Mouse (Mus musculus): ENCODE data around the gene Gstk1.

Gstk1 gene

DNA sequence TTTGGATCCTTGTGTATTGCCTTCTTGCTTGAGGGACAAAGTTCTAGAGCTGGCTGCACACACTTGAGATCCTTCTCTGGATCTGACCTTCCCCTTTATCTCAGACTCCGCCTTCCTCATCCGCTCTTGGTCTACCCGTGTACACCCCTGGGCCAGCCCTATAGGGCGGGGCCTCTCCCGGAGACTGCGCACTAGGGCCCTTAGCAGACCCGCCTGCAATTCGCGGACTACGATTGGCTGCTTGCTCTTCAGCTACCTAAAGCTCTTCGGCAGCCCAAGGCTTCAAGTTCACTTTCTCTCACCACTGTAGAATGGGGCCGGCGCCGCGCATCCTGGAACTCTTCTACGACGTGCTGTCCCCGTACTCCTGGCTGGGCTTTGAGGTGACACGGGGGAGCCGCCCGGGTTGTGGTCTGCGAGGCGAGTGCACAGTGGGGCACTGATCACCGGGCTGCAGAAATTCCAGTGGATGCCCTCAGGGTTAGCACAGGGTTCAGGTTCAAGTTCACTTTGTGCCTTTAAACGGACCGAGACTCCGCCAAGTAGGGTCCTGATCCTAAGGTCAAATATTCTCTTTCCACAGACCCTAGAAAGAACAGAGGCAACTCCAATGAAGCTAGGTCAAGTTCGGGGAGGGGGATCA, at the start of gene Gstk1:
Gene Gstk1, plus strand, starts transcription at position 225 of the 643 bp plus-strand sequence.
- peak; percentile 46 to 84 for DNase-seq (ENCODE audit: low spot score in 2 of 2)

GRCm38 (mm10) chr6:42197710-42198109, 48.0 kb upstream of the Gstk1 start:
- no peak for DNase-seq (ENCODE audit: low spot score in 2 of 2)

GRCm38 (mm10) chr6:42199498-42199897, 46.2 kb upstream of the Gstk1 start:
- DNase-seq (ENCODE audit: low spot score in 2 of 2): no peak

- no peak for DNase-seq (ENCODE audit: low spot score in 2 of 2)
These were observed 30.7 kb upstream of the Gstk1 start, which contains the start of gene Tas2r144 for GRCm38 (mm10) chr6:42215028-42215427. Tas2r144 (plus strand) TSS chr6:42215328.

DNA sequence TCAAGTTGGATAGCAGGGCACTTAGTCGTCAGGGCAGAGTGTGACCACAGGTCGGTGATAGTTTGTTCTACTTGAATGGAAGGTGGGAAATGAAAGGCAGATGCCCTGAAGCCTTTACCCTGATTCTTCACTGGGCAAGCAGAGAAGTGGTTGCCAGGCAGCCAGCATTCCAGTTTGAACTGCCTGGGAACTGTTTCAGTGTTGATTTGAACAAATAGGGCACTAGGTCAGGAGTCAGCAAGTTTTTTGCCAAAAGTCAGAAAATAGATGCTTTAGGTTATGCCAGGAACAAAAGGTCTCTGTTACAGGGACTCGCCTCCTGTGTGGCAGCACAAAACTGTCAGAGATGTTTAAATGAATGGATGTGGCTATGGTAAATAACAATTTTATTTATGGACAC, 23.4 kb upstream of the Gstk1 start:
- no peak for DNase-seq (ENCODE audit: low spot score in 2 of 2)

DNA sequence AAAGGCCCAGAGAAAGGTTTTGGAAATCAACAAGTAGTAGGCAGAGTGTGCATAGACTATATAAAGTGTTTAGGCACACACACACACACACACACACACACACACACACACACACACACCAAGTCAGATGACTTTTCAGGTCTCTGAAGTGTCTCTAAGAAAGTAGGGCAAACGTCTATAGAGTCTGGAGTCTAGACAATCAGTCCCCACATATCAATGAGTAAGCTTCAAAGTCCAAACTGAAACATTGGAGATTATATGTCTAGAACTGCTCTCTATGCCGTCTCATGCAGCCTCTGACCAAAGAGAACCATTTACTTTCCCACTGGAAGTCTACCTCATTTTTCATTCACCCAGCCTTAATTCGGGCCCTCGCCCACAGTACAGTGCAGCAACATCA, 20.7 kb upstream of the Gstk1 start:
- no peak for DNase-seq (ENCODE audit: low spot score in 2 of 2)

DNA sequence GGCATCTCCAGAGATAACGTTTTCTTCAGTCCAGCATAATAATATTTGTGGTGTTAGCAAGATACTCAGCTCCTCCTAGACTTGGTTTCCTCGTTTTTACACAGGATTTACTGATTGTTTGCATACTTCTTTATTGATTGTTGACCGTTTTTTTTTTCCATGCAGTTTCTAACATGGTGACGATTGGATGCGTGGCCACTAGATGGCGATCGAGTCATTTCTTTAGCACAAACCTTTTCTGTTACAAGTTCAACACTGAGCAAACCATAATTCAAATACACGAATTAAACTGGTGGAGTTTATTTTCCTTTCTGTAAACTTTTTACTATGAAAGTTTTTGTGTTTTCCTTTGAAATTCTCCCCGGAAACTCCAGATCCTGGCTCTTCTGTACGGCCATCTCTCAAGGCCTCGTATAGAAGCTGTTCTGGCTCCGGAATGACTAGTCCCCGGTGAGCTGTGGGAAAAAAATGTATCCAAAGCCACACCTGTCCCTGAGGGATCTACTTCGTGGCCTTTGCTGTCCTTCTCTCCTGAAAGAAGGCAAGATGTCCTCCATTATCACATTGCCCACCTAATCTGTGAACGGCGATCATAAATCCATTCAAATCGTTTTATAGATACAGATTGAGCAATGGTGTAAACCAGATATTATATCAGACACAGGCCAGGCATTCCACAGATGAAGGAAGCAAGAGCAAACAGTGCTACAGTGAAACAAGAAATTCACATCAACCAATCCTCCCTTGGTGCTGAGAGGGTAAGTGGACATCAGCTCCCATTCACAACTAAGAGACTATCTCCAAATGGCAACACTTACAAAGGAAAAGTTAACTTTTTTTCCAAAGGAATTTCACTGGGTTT, 18.3 kb upstream of the Gstk1 start:
- DNase-seq (ENCODE audit: low spot score in 2 of 2): peak; percentile 33 to 79

DNA sequence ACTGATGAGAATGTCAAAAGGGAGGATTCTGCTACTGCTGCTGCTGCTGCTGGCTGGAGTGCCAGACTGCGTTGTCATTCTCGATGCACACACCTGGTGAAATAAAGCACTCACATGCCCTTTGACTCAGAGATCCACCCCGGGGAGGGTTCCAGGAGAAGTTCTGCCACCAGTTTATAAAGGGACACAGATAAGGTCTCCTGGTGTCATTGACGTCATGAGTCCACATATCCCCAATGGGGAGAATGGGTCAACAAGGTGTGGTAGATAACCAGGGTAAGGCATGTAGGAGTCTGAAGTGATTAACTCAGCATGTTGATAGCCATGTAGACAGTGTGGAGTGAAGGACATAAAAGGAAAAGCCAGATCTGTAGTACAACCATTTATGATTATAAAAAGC, 16.1 kb upstream of the Gstk1 start:
- DNase-seq (ENCODE audit: low spot score in 2 of 2): no peak

DNA sequence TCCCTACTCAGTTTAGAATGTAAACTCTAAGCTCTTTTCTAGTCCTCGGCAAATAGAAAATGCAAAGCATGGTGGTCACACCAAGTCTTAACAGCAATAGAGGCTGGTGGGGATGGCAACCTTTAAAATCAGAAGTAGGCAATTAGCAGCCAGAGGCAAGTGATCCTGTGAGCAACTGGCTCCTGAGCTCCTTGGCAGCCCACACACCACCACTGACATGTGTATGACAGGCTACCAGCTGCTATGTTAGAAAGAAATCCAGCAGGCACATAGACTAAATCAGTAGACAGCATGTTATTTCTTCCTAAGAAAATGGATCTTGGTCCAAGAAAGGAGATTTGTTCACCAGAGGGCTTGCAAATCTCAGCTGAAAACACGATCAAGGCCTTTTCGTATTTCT, 14.5 kb upstream of the Gstk1 start:
- no peak for DNase-seq (ENCODE audit: low spot score in 2 of 2)

GRCm38 (mm10) chr6:42237276-42237805, 8.4 kb upstream of the Gstk1 start:
- DNase-seq (ENCODE audit: low spot score in 2 of 2): no peak

DNA sequence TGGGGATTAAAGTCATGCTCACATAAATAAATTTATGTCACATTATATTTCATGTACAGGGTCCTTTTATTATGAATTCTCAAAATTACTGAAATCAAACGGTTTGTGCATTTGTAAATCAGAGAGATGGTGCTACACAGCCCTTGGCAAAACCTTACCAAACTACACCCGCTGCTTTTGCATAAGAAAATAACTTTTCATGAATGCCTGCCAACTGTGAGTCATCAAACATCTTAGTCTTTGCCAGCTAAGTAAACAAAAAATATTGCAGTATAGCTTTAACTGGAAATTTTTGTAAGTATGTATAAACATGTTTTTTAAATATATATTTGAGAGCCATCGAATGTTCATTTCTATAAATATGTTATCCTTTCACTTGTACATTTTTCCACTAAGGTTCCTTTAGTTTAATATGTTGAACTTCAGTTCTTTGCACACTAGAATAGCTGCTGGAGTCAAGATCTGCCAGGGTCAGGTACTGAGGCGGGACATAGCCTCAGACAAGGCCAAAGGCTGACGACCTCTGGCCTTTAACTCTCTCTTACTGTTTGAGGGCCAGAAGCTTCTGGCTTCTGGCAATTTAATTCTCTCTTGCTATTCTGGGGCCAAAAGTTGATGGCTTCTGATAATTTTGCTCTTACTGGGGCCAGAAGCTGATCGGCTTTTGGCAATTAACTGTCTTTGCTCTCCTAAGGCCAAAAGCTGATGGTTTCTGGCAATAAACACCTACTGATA, 4.3 kb upstream of the Gstk1 start:
- no peak for DNase-seq (ENCODE audit: low spot score in 2 of 2)

- DNase-seq (ENCODE audit: low spot score in 2 of 2): peak in 1 of 2 experiments; percentile 29
These were observed 1.4 kb downstream of the Gstk1 start for GRCm38 (mm10) chr6:42247173-42247572.

- no peak for DNase-seq (ENCODE audit: low spot score in 2 of 2)
These were observed 2.2 kb downstream of the Gstk1 start for GRCm38 (mm10) chr6:42247981-42248380.

DNA sequence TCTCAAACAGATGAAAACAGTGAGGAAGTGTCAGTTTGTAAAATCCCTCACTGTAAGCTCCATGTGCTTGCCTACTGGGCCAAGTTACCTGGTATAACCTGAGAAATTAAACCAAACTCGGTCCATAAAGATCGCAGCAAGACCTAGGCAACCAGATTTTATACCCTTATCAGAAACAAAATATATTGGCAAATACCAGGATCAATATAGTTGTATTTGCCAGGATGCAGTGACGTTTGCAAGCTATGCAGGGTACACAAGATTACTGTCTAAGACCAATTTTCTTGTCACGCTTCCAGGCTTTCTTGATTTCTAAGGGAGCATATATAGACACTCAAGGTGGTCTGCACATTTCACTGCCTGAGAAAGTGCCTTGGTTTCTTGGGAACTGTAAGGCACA, 6.1 kb downstream of the Gstk1 start:
- no peak for DNase-seq (ENCODE audit: low spot score in 2 of 2)

DNA sequence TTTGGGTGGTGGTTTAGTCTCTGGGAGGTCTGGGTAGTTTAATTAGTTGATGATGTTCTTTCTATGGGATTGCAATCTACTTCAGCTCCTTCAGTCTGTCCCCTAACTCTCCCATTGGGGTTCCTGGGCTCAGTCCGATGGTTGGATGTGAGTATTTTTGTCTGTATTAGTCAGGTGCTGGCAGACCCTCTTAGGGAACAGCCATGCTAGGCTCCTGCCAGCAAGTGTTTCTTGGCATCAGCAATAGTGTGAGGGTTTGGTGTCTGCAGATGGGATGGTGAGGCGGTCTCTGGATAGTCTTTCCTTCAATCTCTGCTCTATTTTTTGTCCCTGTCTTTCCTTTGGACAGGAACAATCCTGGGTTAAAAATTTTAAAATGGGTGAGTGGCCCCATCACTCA, 7.4 kb downstream of the Gstk1 start:
- no peak for DNase-seq (ENCODE audit: low spot score in 2 of 2)

- DNase-seq (ENCODE audit: low spot score in 2 of 2): peak; percentile 34 to 74
These were observed 11.6 kb downstream of the Gstk1 start for GRCm38 (mm10) chr6:42257303-42257863.

GRCm38 (mm10) chr6:42260430-42260829, 14.7 kb downstream of the Gstk1 start:
- no peak for DNase-seq (ENCODE audit: low spot score in 2 of 2)

DNA sequence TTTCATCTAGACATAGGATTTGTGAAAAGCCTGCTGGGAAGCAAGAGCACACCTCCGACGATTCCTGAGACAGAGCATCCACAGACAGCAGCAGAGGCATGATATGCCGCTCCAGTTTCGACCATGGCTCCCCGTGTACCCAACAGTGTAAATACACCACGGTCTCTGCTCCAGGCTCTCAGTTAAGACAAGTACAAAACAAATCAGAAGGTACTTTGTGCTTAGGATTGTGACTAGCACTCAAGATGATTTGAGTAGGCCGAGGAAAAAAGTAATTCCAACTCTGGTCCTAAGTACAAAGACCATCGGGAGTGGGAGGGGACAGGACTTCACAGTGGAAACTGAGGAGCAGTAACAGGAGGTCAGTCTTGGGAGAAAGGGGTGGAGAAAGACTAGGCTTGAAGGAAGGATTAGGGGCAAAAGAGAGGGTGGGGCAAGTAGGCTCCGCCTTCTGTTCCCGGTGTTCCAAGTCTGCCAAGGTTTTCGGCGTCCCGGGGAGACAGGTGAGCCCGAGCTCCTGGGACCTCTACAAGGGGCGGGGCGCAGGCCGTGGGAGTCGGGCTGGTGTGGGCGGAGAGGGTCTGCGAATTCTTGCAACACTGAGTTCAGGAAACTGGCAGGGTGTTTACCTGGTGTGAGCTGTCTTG, 15.9 kb downstream of the Gstk1 start, which contains the start of gene Tmem139:
Gene Tmem139, plus strand, starts transcription at position 447 of the 647 bp plus-strand sequence.
- DNase-seq (ENCODE audit: low spot score in 2 of 2): no peak

GRCm38 (mm10) chr6:42264626-42265312, 19.0 kb downstream of the Gstk1 start, which contains the start of gene Casp2:
Casp2 (plus strand) TSS chr6:42264985.
- peak; percentile 95 to 98 for DNase-seq (ENCODE audit: low spot score in 2 of 2)

All from spleen, postnatal 10 days (tissue).